Mouse (Mus musculus): Measurements from ENCODE around the gene Pex1. TPM values are rescaled to one million over a fixed set of nuclear protein-coding genes. Genes with fewer than 3 reads are reported as not detected.

Pex1 gene
- total and polyA plus RNA-seq, 2 experiments from 2014 or later: 21.0 to 21.2 TPM

GRCm38 (mm10) chr5:3645326-3645725 lies 49.5 kb downstream of the Pex1 start:
- no peaks in the 10 kb centered on the region for H3K9me3 ChIP-seq (ENCODE audit: low read length)
- H3K27me3 ChIP-seq (ENCODE audit: insufficient read depth, low read length): no peaks in the 10 kb centered on the region
- WGBS: 89% methylated on average over 6 of the region's 6 CpGs
- 0 out of 2 replicates have a peak, but pooled peaks cover 3% of the 10 kb centered on the region for H3K4me1 ChIP-seq (ENCODE audit: insufficient read depth, low read length)
- no peak for ATAC-seq (ENCODE audit: low FRiP score)
- H3K27ac ChIP-seq (ENCODE audit: low read depth, low read length): no peak overlapping the region
- no peak overlapping the region for H3K9ac ChIP-seq (replicated peaks; ENCODE audit: low read length, poor library complexity, severe bottlenecking)
- no peak for TF ChIP-seq CTCF (IDR thresholded peaks at IDR 0.05)
- H3K36me3 ChIP-seq (ENCODE audit: insufficient read depth, low read length): peaks cover 16% of the 10 kb centered on the region
- H3K4me2 ChIP-seq (ENCODE audit: low read depth, low read length, poor library complexity, severe bottlenecking): no peak overlapping the region
- H3K4me3 ChIP-seq (ENCODE audit: low read depth, low read length): no peak overlapping the region
- DNase-seq (ENCODE audit: low spot score): no peak

DNA sequence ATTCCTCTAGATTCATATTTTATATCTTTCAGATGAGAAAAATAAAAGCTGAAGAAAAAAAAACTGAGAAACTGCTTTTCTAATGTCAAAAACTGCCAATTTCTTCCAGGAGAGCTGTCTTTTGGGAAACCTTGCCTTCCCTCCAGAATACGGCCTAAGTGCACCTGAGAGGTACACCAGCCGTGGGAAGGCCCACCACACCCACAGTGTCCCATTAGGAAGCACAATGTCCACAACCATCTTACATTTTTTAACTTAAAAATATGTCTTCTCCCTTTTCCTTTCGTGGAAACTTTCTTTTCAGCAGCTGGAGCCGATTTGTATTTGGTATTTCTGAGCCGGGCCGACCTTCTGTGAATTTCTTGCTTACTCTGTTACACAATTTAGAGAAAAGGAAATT lies 50.7 kb downstream of the Pex1 start:
- Histone ChIP-seq H3K4me3 (ENCODE audit: low read depth, low read length) (peak overlapping the region; percentile 97), H3K36me3 (ENCODE audit: insufficient read depth, low read length) (peaks cover 9% of the 10 kb centered on the region), H3K4me2 (ENCODE audit: low read depth, low read length, poor library complexity, severe bottlenecking) (peak overlapping the region; percentile 58), H3K27me3 (ENCODE audit: insufficient read depth, low read length) (no peaks in the 10 kb centered on the region), H3K27ac (ENCODE audit: low read depth, low read length) (no peak overlapping the region), H3K9me3 (ENCODE audit: low read length) (no peaks in the 10 kb centered on the region), H3K4me1 (ENCODE audit: insufficient read depth, low read length) (0 out of 2 replicates have a peak, but pooled peaks cover 3% of the 10 kb centered on the region), H3K9ac (replicated peaks; ENCODE audit: low read length, poor library complexity, severe bottlenecking) (peak overlapping the region; percentile 86; the same call in 1 of the 2 replicates)
- no peak for DNase-seq (ENCODE audit: low spot score)
- ATAC-seq (ENCODE audit: low FRiP score): no peak
- TF ChIP-seq CTCF (IDR thresholded peaks at IDR 0.05): no peak
- 21% methylated on average over 6 of the region's 6 CpGs for WGBS

- ATAC-seq (ENCODE audit: low FRiP score) (peak; percentile 76), DNase-seq (ENCODE audit: low spot score) (peak; percentile 80)
- Histone ChIP-seq H3K4me2 (ENCODE audit: low read depth, low read length, poor library complexity, severe bottlenecking) (peak overlapping the region; percentile 58), H3K4me1 (ENCODE audit: insufficient read depth, low read length) (0 out of 2 replicates have a peak, but pooled peaks cover 3% of the 10 kb centered on the region), H3K27me3 (ENCODE audit: insufficient read depth, low read length) (no peaks in the 10 kb centered on the region), H3K27ac (ENCODE audit: low read depth, low read length) (peak overlapping the region; percentile 86), H3K9me3 (ENCODE audit: low read length) (no peaks in the 10 kb centered on the region), H3K9ac (replicated peaks; ENCODE audit: low read length, poor library complexity, severe bottlenecking) (peak overlapping the region; percentile 86), H3K4me3 (ENCODE audit: low read depth, low read length) (peak overlapping the region; percentile 97), H3K36me3 (ENCODE audit: insufficient read depth, low read length) (0 out of 2 replicates have a peak, but pooled peaks cover 5% of the 10 kb centered on the region)
- peak; percentile 73 for TF ChIP-seq CTCF (IDR thresholded peaks at IDR 0.05)
- 1% methylated on average over 49 of the region's 60 CpGs for WGBS
Observed at GRCm38 (mm10) chr5:3646991-3647707, 51.3 kb downstream of the Pex1 start.

DNA sequence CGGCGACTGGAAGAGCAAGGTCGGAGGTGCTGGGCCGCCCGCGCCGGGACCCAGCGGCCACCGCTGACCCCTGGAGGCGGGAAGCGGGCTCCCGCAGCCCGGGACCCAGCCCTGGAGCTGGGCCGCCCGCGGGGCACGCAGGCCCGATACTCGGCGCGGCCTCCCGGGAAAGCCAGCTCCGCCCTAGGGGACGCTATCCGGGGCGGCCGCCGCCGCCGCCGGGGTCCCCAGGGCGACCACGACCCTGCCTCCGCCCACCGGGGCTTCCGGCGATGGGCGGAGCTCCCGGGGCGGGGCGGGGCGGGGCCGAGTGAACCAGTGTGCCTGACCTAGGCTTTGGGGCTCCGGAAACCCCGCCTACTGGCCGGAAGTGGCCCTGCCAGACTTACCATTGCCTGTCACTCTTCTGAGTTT lies 51.8 kb downstream of the Pex1 start:
- WGBS: 0% methylated on average over 4 of the region's 46 CpGs
- DNase-seq (ENCODE audit: low spot score) (peak; percentile 91), ATAC-seq (ENCODE audit: low FRiP score) (peak; percentile 91)
- Histone ChIP-seq H3K36me3 (ENCODE audit: insufficient read depth, low read length) (0 out of 2 replicates have a peak, but pooled peaks cover 5% of the 10 kb centered on the region), H3K27me3 (ENCODE audit: insufficient read depth, low read length) (no peaks in the 10 kb centered on the region), H3K9me3 (ENCODE audit: low read length) (no peaks in the 10 kb centered on the region), H3K4me2 (ENCODE audit: low read depth, low read length, poor library complexity, severe bottlenecking) (peak overlapping the region; percentile 58), H3K27ac (ENCODE audit: low read depth, low read length) (peak overlapping the region; percentile 86), H3K4me1 (ENCODE audit: insufficient read depth, low read length) (0 out of 2 replicates have a peak, but pooled peaks cover 3% of the 10 kb centered on the region), H3K9ac (replicated peaks; ENCODE audit: low read length, poor library complexity, severe bottlenecking) (peak overlapping the region; percentile 86), H3K4me3 (ENCODE audit: low read depth, low read length) (peak overlapping the region; percentile 97)
- TF ChIP-seq CTCF (IDR thresholded peaks at IDR 0.05): no peak; the same call in 1 of the 2 replicates

DNA sequence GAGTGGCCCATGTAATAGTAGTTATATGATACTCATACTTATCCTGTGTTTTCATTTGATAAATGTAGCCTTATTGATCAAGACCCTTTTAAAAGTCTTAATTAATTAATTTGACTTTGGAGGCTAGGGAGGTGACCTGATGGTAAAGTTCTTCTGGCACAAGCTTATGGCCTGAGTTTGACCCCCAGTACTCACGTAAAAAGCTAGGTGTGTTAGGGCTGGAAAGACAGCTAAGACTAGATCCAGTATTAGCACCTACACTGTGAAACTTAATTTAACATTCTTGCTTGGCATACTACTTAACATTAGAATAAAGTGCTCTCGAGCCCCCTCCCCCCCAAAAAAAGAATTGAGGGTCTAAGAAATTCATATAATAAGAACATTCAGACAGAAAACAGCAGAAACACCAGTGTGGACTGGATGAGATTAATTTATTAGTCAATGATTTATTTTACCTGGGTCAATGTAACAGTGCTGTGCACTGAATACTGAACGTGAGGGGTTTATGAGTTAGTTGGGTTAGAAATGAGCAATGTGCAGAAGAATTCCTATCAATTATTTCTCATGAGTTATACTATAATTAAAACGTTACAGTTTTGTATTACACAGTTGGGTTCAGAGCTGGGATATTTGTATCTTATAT lies 52.5 kb downstream of the Pex1 start:
- no peaks in the 10 kb centered on the region for H3K27me3 ChIP-seq (ENCODE audit: insufficient read depth, low read length)
- H3K9me3 ChIP-seq (ENCODE audit: low read length): no peaks in the 10 kb centered on the region
- DNase-seq (ENCODE audit: low spot score) (no peak), ATAC-seq (ENCODE audit: low FRiP score) (no peak)
- no peak overlapping the region for H3K4me3 ChIP-seq (ENCODE audit: low read depth, low read length)
- no peak overlapping the region for H3K9ac ChIP-seq (replicated peaks; ENCODE audit: low read length, poor library complexity, severe bottlenecking)
- 0 out of 2 replicates have a peak, but pooled peaks cover 3% of the 10 kb centered on the region for H3K4me1 ChIP-seq (ENCODE audit: insufficient read depth, low read length)
- TF ChIP-seq CTCF (IDR thresholded peaks at IDR 0.05): no peak
- H3K27ac ChIP-seq (ENCODE audit: low read depth, low read length): no peak overlapping the region
- H3K36me3 ChIP-seq (ENCODE audit: insufficient read depth, low read length): 0 out of 2 replicates have a peak, but pooled peaks cover 2% of the 10 kb centered on the region
- WGBS: 51% methylated on average over 4 of the region's 4 CpGs
- H3K4me2 ChIP-seq (ENCODE audit: low read depth, low read length, poor library complexity, severe bottlenecking): peak overlapping the region; percentile 58

DNA sequence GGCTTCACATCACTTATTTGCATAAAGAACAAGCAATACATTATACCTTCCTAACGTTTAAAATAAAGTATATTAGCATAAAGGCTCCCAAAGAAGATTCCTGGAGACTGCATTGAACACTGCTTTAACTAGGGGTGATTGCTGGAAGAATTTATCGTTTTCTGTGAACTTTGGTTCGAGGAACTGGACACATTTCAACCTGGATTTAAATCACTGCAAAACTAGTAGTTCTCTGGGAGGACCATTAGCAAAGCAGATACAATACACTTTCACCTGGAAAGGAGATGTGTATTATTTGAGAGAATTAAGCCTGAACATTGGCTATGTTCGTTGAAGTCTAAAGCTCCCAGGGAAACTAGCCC lies 53.0 kb downstream of the Pex1 start:
- ATAC-seq (ENCODE audit: low FRiP score): no peak
- Histone ChIP-seq H3K4me3 (ENCODE audit: low read depth, low read length) (no peak overlapping the region), H3K36me3 (ENCODE audit: insufficient read depth, low read length) (no peaks in the 10 kb centered on the region), H3K27me3 (ENCODE audit: insufficient read depth, low read length) (no peaks in the 10 kb centered on the region), H3K4me2 (ENCODE audit: low read depth, low read length, poor library complexity, severe bottlenecking) (no peak overlapping the region), H3K4me1 (ENCODE audit: insufficient read depth, low read length) (0 out of 2 replicates have a peak, but pooled peaks cover 3% of the 10 kb centered on the region), H3K9ac (replicated peaks; ENCODE audit: low read length, poor library complexity, severe bottlenecking) (no peak overlapping the region), H3K9me3 (ENCODE audit: low read length) (no peaks in the 10 kb centered on the region), H3K27ac (ENCODE audit: low read depth, low read length) (no peak overlapping the region)
- DNase-seq (ENCODE audit: low spot score): no peak
- WGBS: 75% methylated on average over 4 of the region's 4 CpGs
- no peak for TF ChIP-seq CTCF (IDR thresholded peaks at IDR 0.05)

Measured in midbrain, postnatal 0 days (tissue).